Mouse (Mus musculus): ENCODE measurements at regions not wholly inside any gene's neighbourhood (a gene's known extent, or its start where the extent isn't known, plus 50 kb on each side); places are given as distances from the start of the nearest gene placed in this dataset.

DNA sequence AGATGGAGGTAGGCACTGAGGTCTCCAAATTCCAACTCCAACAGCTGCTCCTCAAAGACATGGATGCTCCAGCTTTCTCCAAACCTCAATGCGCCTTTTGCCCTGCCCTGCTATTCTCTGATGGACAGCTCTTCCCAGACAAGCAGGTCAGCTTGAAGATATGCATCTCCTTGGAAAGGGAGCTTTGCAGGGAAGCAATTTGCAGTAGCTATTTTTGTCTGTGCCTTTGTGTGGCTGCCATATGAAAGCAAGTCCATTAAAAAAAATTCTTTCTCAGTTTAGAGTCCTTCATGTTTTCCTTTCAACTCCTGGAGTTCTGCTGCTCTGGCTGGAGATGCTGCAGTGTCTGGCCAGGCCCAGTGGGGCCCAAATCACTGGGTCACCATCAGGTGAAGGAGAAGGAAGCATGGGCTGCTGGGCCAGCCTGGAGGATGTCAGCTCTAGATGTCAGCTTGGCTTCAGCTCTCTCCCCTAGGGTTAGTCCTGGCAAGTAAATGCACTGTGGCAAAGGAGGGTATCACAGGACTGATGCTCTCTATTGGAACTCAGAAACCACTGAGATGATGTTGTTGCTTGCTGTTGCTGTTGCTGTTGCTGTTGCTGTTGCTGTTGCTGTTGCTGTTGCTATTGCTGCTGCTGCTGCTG is 240.5 kb upstream of the Gm21798 start:
- no peak overlapping the region for H3K27ac ChIP-seq (ENCODE audit: low read depth, low read length)
- no peak overlapping the region for H3K4me3 ChIP-seq (ENCODE audit: low read depth, low read length)
- H3K27me3 ChIP-seq (ENCODE audit: control insufficient read depth, insufficient read depth, low read length), result no peaks in the 10 kb centered on the region
- no peak overlapping the region for H3K4me2 ChIP-seq (replicated peaks; ENCODE audit: low read depth, low read length)
- no peaks in the 10 kb centered on the region for H3K9me3 ChIP-seq (ENCODE audit: control insufficient read depth, low read length)
- WGBS, result 82% methylated on average over 1 of the region's 1 CpGs
- H3K36me3 ChIP-seq (ENCODE audit: control insufficient read depth, insufficient read depth, low read length), result no peaks in the 10 kb centered on the region
- ATAC-seq (ENCODE audit: low FRiP score), result no peak
- no peak overlapping the region for H3K9ac ChIP-seq (ENCODE audit: low read depth, low read length)
- no peak for DNase-seq (ENCODE audit: low spot score)
- H3K4me1 ChIP-seq (replicated peaks; ENCODE audit: control insufficient read depth, insufficient read depth, low read length), result no peaks in the 10 kb centered on the region

DNA sequence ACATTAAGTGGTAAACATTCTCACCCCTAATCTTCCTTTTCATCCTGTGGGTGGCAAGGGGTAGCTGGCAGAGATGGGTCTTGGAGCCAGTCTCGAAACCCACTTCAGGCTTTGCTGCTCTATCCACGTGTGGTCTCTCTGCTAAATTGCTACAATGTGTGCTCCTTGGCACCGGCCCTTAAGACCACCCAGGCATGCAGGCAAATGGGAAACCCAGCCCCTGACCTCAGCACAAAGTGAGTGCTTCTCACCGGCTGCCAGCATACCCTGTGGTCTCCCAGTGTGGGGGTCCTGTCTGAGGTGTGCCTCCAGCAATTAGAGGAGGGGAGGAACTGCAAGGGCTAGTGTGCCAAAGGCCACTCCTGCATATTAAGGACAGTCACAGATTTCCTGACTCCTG is 238.5 kb upstream of the Gm21798 start:
- Histone ChIP-seq H3K4me1 (replicated peaks; ENCODE audit: control insufficient read depth, insufficient read depth, low read length) (no peaks in the 10 kb centered on the region), H3K27me3 (ENCODE audit: control insufficient read depth, insufficient read depth, low read length) (no peaks in the 10 kb centered on the region), H3K9ac (ENCODE audit: low read depth, low read length) (no peak overlapping the region), H3K27ac (ENCODE audit: low read depth, low read length) (no peak overlapping the region), H3K9me3 (ENCODE audit: control insufficient read depth, low read length) (no peaks in the 10 kb centered on the region), H3K36me3 (ENCODE audit: control insufficient read depth, insufficient read depth, low read length) (no peaks in the 10 kb centered on the region), H3K4me3 (ENCODE audit: low read depth, low read length) (no peak overlapping the region), H3K4me2 (replicated peaks; ENCODE audit: low read depth, low read length) (no peak overlapping the region)
- DNase-seq (ENCODE audit: low spot score) (peak; percentile 27), ATAC-seq (ENCODE audit: low FRiP score) (no peak)
- 46% methylated on average over 4 of the region's 4 CpGs for WGBS

DNA sequence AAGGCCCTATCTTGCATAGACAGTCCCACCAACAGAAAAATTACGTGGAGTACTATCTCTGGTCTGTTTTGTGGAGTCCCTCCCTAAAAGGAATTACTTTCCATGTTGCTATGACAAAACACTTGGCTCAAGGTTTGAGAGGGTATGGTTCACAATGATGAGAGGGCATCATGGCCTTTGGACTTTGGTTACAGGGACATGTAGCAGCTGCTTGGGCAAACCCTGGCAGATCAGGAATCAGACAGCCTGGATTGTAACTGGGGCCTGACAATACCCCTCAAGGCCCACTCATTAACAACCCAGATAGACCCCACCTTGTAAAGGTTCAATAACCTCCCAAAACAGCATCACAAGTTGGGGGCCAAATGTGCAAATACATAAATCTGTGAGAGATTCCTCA is 237.0 kb upstream of the Gm21798 start:
- no peak overlapping the region for H3K27ac ChIP-seq (ENCODE audit: low read depth, low read length)
- ATAC-seq (ENCODE audit: low FRiP score) (no peak), DNase-seq (ENCODE audit: low spot score) (no peak)
- no peaks in the 10 kb centered on the region for H3K36me3 ChIP-seq (ENCODE audit: control insufficient read depth, insufficient read depth, low read length)
- 84% methylated on average over 1 of the region's 1 CpGs for WGBS
- H3K4me3 ChIP-seq (ENCODE audit: low read depth, low read length), result no peak overlapping the region
- no peaks in the 10 kb centered on the region for H3K27me3 ChIP-seq (ENCODE audit: control insufficient read depth, insufficient read depth, low read length)
- no peaks in the 10 kb centered on the region for H3K9me3 ChIP-seq (ENCODE audit: control insufficient read depth, low read length)
- H3K9ac ChIP-seq (ENCODE audit: low read depth, low read length), result no peak overlapping the region
- H3K4me1 ChIP-seq (replicated peaks; ENCODE audit: control insufficient read depth, insufficient read depth, low read length), result no peaks in the 10 kb centered on the region
- H3K4me2 ChIP-seq (replicated peaks; ENCODE audit: low read depth, low read length), result no peak overlapping the region

DNA sequence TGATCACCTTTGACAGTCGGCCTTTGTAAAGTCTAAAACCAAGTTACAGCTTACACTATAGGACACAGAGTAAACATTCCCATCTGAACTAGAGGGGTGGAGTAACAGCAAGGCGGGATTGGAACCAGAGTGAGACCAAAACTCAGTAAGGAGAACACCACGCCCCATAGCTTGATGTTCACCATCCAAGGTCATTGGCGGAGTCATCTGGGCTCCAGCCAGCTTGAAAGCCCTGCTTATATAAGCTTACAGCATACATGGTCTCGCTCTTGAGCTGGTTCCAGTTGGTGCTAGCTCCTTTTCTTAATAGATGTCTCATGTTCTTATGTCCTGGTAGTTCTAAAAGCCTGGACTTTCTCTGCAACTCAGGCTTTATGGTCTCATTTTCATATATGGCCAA is 236.4 kb upstream of the Gm21798 start:
- DNase-seq (ENCODE audit: low spot score), result no peak
- H3K9me3 ChIP-seq (ENCODE audit: control insufficient read depth, low read length), result no peaks in the 10 kb centered on the region
- no peaks in the 10 kb centered on the region for H3K4me1 ChIP-seq (replicated peaks; ENCODE audit: control insufficient read depth, insufficient read depth, low read length)
- no peak overlapping the region for H3K9ac ChIP-seq (ENCODE audit: low read depth, low read length)
- no peak overlapping the region for H3K27ac ChIP-seq (ENCODE audit: low read depth, low read length)
- no peak overlapping the region for H3K4me3 ChIP-seq (ENCODE audit: low read depth, low read length)
- H3K36me3 ChIP-seq (ENCODE audit: control insufficient read depth, insufficient read depth, low read length), result no peaks in the 10 kb centered on the region
- no peaks in the 10 kb centered on the region for H3K27me3 ChIP-seq (ENCODE audit: control insufficient read depth, insufficient read depth, low read length)
- H3K4me2 ChIP-seq (replicated peaks; ENCODE audit: low read depth, low read length), result no peak overlapping the region
- WGBS, result 87% methylated on average over 5 of the region's 5 CpGs
- no peak for ATAC-seq (ENCODE audit: low FRiP score)

DNA sequence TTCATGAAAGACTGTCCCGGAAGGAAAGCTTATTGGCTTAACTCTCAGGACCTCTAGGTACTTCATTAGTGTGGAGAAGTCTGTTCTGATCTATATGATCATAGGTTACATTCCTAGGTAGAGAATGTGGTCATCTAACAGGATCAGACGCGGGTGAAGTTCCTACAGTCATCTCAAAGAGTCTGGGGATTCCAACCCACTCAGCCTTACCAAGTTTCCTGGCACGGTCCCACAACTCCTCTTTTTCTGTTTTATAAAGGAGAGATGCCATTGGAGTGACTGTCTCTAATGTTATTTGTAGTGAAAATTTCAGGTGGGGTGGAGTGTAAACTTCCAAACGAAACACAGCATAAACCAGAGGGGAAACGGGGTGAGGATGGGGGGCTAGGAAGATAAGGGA is 233.4 kb upstream of the Gm21798 start:
- H3K36me3 ChIP-seq (ENCODE audit: control insufficient read depth, insufficient read depth, low read length), result no peaks in the 10 kb centered on the region
- no peak for ATAC-seq (ENCODE audit: low FRiP score)
- no peaks in the 10 kb centered on the region for H3K4me1 ChIP-seq (replicated peaks; ENCODE audit: control insufficient read depth, insufficient read depth, low read length)
- no peak overlapping the region for H3K4me2 ChIP-seq (replicated peaks; ENCODE audit: low read depth, low read length)
- no peaks in the 10 kb centered on the region for H3K9me3 ChIP-seq (ENCODE audit: control insufficient read depth, low read length)
- WGBS, result 94% methylated on average over 6 of the region's 6 CpGs
- no peaks in the 10 kb centered on the region for H3K27me3 ChIP-seq (ENCODE audit: control insufficient read depth, insufficient read depth, low read length)
- H3K27ac ChIP-seq (ENCODE audit: low read depth, low read length), result no peak overlapping the region
- H3K9ac ChIP-seq (ENCODE audit: low read depth, low read length), result no peak overlapping the region
- DNase-seq (ENCODE audit: low spot score), result no peak
- no peak overlapping the region for H3K4me3 ChIP-seq (ENCODE audit: low read depth, low read length)

DNA sequence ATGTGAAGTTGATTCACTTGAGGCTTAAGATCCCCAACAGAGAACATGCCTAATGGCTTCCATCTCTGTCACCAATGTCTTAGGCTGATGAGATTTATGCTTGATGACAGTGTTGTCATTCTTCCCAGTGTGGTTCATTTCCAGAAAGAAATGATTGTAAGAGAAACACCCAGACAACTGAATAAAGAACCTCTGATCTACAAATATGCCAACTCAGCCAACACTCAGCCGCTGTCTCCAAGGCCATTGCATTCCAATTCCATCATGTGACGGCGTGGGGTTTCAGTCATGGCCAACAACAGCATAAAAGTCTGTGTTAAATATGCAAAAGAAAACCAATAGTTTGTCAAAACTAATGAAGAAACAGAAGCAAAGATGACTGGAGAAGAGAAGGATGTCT is 230.7 kb upstream of the Gm21798 start:
- 96% methylated on average over 3 of the region's 3 CpGs for WGBS
- Histone ChIP-seq H3K4me3 (ENCODE audit: low read depth, low read length) (no peak overlapping the region), H3K4me1 (replicated peaks; ENCODE audit: control insufficient read depth, insufficient read depth, low read length) (no peaks in the 10 kb centered on the region), H3K9me3 (ENCODE audit: control insufficient read depth, low read length) (no peaks in the 10 kb centered on the region), H3K36me3 (ENCODE audit: control insufficient read depth, insufficient read depth, low read length) (no peaks in the 10 kb centered on the region), H3K9ac (ENCODE audit: low read depth, low read length) (no peak overlapping the region), H3K27me3 (ENCODE audit: control insufficient read depth, insufficient read depth, low read length) (no peaks in the 10 kb centered on the region), H3K4me2 (replicated peaks; ENCODE audit: low read depth, low read length) (no peak overlapping the region), H3K27ac (ENCODE audit: low read depth, low read length) (no peak overlapping the region)
- ATAC-seq (ENCODE audit: low FRiP score) (no peak), DNase-seq (ENCODE audit: low spot score) (no peak)

DNA sequence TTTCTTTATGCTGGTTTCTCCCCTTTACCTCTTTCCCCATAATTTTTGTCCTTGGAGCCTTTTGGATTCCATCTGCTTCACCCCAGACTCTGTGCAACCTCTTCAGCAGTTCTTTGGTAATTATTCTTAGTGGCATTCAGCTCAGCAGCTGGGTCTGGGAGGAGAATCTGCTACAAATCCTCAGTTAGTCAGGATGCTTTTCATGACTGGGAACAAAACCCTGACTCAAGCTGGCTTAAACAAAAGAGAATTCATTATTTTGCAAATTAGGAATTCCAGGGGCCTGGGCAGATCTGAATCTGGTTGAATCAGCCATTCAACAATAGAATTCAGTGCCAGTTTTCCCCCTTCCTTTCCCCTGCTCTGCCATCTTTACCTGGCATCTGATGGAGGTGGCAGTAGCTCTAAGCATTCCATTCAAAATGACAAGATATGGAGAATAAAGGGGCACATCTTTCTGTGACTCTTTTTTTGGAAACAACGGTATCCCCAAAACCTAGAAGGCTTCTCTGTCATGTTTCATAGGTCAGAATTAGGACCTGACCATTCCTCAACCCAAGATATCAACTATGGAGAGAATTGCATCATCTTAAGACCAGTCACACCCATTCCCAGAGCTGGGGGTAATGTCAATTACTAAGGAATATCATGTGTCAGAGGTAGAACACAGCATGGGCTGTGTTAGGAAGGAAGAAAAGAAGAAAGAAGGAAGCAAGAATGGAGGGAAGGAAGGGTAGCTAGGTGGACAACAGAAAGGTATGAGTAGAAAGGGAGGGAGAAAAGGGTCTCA is 227.2 kb upstream of the Gm21798 start:
- no peak overlapping the region for H3K4me2 ChIP-seq (replicated peaks; ENCODE audit: low read depth, low read length)
- no peaks in the 10 kb centered on the region for H3K4me1 ChIP-seq (replicated peaks; ENCODE audit: control insufficient read depth, insufficient read depth, low read length)
- H3K4me3 ChIP-seq (ENCODE audit: low read depth, low read length), result no peak overlapping the region
- H3K36me3 ChIP-seq (ENCODE audit: control insufficient read depth, insufficient read depth, low read length), result no peaks in the 10 kb centered on the region
- H3K27me3 ChIP-seq (ENCODE audit: control insufficient read depth, insufficient read depth, low read length), result no peaks in the 10 kb centered on the region
- DNase-seq (ENCODE audit: low spot score) (no peak), ATAC-seq (ENCODE audit: low FRiP score) (peak; percentile 53)
- WGBS, result 71% methylated on average over 1 of the region's 1 CpGs
- H3K9me3 ChIP-seq (ENCODE audit: control insufficient read depth, low read length), result no peaks in the 10 kb centered on the region
- H3K27ac ChIP-seq (ENCODE audit: low read depth, low read length), result peak overlapping the region; percentile 20; the same call in 1 of the 2 replicates
- no peak overlapping the region for H3K9ac ChIP-seq (ENCODE audit: low read depth, low read length)

DNA sequence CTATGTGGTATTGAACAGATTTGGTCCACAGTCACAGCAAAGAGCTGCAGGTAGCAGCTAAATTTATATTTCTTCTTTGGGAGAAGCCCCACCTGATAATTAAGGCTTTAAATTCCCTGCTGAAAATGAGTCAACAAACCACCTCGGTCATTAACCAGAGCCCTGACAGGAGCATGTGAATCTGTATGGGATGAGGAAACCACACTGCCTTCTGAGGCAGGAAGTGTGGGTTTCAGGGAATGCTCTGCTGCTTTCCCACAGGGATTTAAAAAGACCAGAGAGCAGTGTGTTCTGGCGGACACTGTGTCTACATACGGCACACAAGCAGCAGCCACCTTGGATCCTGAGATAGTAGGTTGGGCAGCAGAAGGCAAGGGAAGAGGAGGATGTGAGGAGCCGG is 204.0 kb upstream of the Gm21798 start:
- H3K27ac ChIP-seq (ENCODE audit: low read depth, low read length), result no peak overlapping the region
- DNase-seq (ENCODE audit: low spot score) (no peak), ATAC-seq (ENCODE audit: low FRiP score) (no peak)
- H3K9me3 ChIP-seq (ENCODE audit: control insufficient read depth, low read length), result no peaks in the 10 kb centered on the region
- H3K27me3 ChIP-seq (ENCODE audit: control insufficient read depth, insufficient read depth, low read length), result no peaks in the 10 kb centered on the region
- 58% methylated on average over 4 of the region's 4 CpGs for WGBS
- H3K4me3 ChIP-seq (ENCODE audit: low read depth, low read length), result no peak overlapping the region
- H3K4me1 ChIP-seq (replicated peaks; ENCODE audit: control insufficient read depth, insufficient read depth, low read length), result no peaks in the 10 kb centered on the region
- no peak overlapping the region for H3K4me2 ChIP-seq (replicated peaks; ENCODE audit: low read depth, low read length)
- no peak overlapping the region for H3K9ac ChIP-seq (ENCODE audit: low read depth, low read length)
- no peaks in the 10 kb centered on the region for H3K36me3 ChIP-seq (ENCODE audit: control insufficient read depth, insufficient read depth, low read length)

DNA sequence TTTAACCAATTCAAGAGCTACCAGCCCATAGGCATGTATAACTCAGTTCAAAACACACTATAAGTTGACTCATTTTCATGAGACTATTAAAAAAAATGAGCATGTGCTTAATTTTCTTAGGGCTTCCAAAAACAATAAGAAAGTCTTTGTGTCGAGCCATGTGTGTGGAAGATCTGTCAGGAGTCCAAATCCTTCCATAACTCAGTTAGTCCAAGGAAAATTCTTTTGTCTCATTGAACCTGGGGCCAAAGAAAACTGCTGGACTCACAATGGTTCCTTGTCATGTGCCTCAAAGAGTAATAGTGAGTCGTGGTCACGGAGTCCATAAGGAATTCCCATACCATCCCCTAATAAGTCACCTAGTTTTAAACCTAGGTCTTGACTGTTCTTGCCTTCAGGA is 199.0 kb upstream of the Gm21798 start:
- H3K27ac ChIP-seq (ENCODE audit: low read depth, low read length), result no peak overlapping the region
- no peaks in the 10 kb centered on the region for H3K4me1 ChIP-seq (replicated peaks; ENCODE audit: control insufficient read depth, insufficient read depth, low read length)
- H3K4me2 ChIP-seq (replicated peaks; ENCODE audit: low read depth, low read length), result no peak overlapping the region
- no peak overlapping the region for H3K9ac ChIP-seq (ENCODE audit: low read depth, low read length)
- ATAC-seq (ENCODE audit: low FRiP score) (no peak), DNase-seq (ENCODE audit: low spot score) (no peak)
- H3K9me3 ChIP-seq (ENCODE audit: control insufficient read depth, low read length), result no peaks in the 10 kb centered on the region
- 74% methylated on average over 3 of the region's 3 CpGs for WGBS
- no peak overlapping the region for H3K4me3 ChIP-seq (ENCODE audit: low read depth, low read length)
- no peaks in the 10 kb centered on the region for H3K27me3 ChIP-seq (ENCODE audit: control insufficient read depth, insufficient read depth, low read length)
- H3K36me3 ChIP-seq (ENCODE audit: control insufficient read depth, insufficient read depth, low read length), result no peaks in the 10 kb centered on the region
